Mouse (Mus musculus) testis, adult 2 months (tissue): Measurements from ENCODE around the gene Ndufa5.

Experiments used
- CTCF ChIP-seq: fragments of 200-500 bp; IDR thresholded peaks from 2 replicates; pipeline ENCODE4 v1.5.1; 2012; ENCODE audit warnings: low read depth, mild to moderate bottlenecking, inconsistent platforms, low read length, moderate library complexity; ENCODE audit not compliant: control insufficient read depth, insufficient read depth, insufficient replicate concordance
- POLR2A ChIP-seq: fragments of 200-500 bp; IDR thresholded peaks from 2 replicates; pipeline ENCODE4 v1.6.1; 2012; ENCODE audit warnings: low read depth, mild to moderate bottlenecking, inconsistent platforms, low read length, moderate library complexity; ENCODE audit not compliant: control insufficient read depth

DNA sequence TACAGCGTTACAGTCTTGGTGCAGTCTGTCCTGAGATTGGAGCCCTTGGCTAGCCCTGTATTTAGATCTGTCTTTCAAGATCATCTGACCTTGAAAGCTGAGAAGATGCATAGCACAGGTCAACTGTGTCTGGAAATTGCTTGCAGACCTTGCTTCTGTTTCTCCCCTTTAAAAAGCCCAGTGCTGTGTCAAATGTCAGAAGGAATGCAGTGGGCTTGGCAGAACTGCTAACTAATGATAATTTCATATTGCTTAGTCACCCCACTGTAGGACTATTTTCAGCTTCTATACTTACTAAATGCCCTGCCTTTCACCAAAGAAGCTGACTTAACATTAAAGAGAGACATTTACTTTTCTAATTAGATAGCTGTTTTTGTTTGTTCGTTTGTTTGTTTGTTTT, 27.7 kb upstream of the Ndufa5 start:
- no peak for TF ChIP-seq CTCF
- no peak for TF ChIP-seq POLR2A
